Mouse (Mus musculus) right cerebral cortex, postnatal 14 days (tissue): ENCODE measurements around the gene Gm20388.
"Not testable (repeated sequence)": the region's sequence is repeated elsewhere in the genome, so short reads cannot be mapped to it uniquely, and the experiment has no call there.

ENCODE experiments used
- DNase-seq: peaks from one replicate; pipeline ENCODE4 v3.0.0; 2022

Gm20388 gene

GRCm38 (mm10) chr8:123239398-123239797 lies 3328.8 kb downstream of the Gm20388 start:
- DNase-seq, result no peak

GRCm38 (mm10) chr8:123242107-123242923 lies 3331.7 kb downstream of the Gm20388 start:
- no peak for DNase-seq

- DNase-seq, result no peak
Measured at GRCm38 (mm10) chr8:123243053-123243452, 3332.4 kb downstream of the Gm20388 start.

- DNase-seq, result no peak
Measured at GRCm38 (mm10) chr8:123244382-123244781, 3333.7 kb downstream of the Gm20388 start.

- DNase-seq, result no peak
Measured at GRCm38 (mm10) chr8:123245543-123245942, 3334.9 kb downstream of the Gm20388 start.

- no peak for DNase-seq
Measured at GRCm38 (mm10) chr8:123247748-123248147, 3337.1 kb downstream of the Gm20388 start.

GRCm38 (mm10) chr8:123248596-123248995 lies 3338.0 kb downstream of the Gm20388 start:
- DNase-seq, result no peak

GRCm38 (mm10) chr8:123250940-123251339 lies 3340.3 kb downstream of the Gm20388 start:
- no peak for DNase-seq

- DNase-seq, result no peak
Measured at GRCm38 (mm10) chr8:123252925-123253324, 3342.3 kb downstream of the Gm20388 start.

GRCm38 (mm10) chr8:123253451-123254098 lies 3342.9 kb downstream of the Gm20388 start:
- DNase-seq, result no peak

- DNase-seq, result peak; percentile 88
Measured at GRCm38 (mm10) chr8:123254099-123254885, 3343.7 kb downstream of the Gm20388 start, which contains the start of the genes Zfp276 and Vps9d1. Gene Zfp276 (plus strand): TSS chr8:123254195. Gene Vps9d1 (minus strand): TSS chr8:123254348.

- DNase-seq, result no peak
Measured at GRCm38 (mm10) chr8:123255170-123255569, 3344.5 kb downstream of the Gm20388 start.

- no peak for DNase-seq
Measured at GRCm38 (mm10) chr8:123257114-123257513, 3346.5 kb downstream of the Gm20388 start.

- DNase-seq, result not testable (repeated sequence)
Measured at GRCm38 (mm10) chr8:123257593-123257992, 3347.0 kb downstream of the Gm20388 start.

- DNase-seq, result no peak
Measured at GRCm38 (mm10) chr8:123267926-123268656, 3357.4 kb downstream of the Gm20388 start.

- DNase-seq, result no peak
Measured at GRCm38 (mm10) chr8:123271147-123271546, 3360.5 kb downstream of the Gm20388 start.

GRCm38 (mm10) chr8:123271901-123272300 lies 3361.3 kb downstream of the Gm20388 start:
- DNase-seq, result no peak

- DNase-seq, result no peak
Measured at GRCm38 (mm10) chr8:123274447-123274846, 3363.8 kb downstream of the Gm20388 start.

GRCm38 (mm10) chr8:123275096-123275495 lies 3364.5 kb downstream of the Gm20388 start:
- no peak for DNase-seq

- no peak for DNase-seq
Measured at GRCm38 (mm10) chr8:123278445-123278844, 3367.8 kb downstream of the Gm20388 start.

GRCm38 (mm10) chr8:123279828-123280227 lies 3369.2 kb downstream of the Gm20388 start:
- DNase-seq, result no peak

GRCm38 (mm10) chr8:123280302-123281094 lies 3369.9 kb downstream of the Gm20388 start:
- DNase-seq, result no peak
